Mouse (Mus musculus): ENCODE data around the gene Myt1l. TPM values are rescaled to one million over a fixed set of nuclear protein-coding genes. Genes with fewer than 3 reads are reported as not detected.

Gene Myt1l
- polyA plus RNA-seq, 1 experiment from 2014 or later = 265 TPM

GRCm38 (mm10) chr12:29555718-29556117 is 27.5 kb downstream of the Myt1l start:
- Histone ChIP-seq H3K9ac (replicated peaks; ENCODE audit: low read depth, low read length) (no peak overlapping the region), H3K27ac (ENCODE audit: low read depth, low read length) (peak overlapping the region; percentile 58), H3K9me3 (ENCODE audit: control insufficient read depth, low read length) (no peaks in the 10 kb centered on the region), H3K27me3 (ENCODE audit: control insufficient read depth, insufficient read depth, low read length) (no peaks in the 10 kb centered on the region), H3K36me3 (ENCODE audit: control insufficient read depth, insufficient read depth, low read length) (no peaks in the 10 kb centered on the region), H3K4me1 (ENCODE audit: control insufficient read depth, insufficient read depth, low read length) (peaks cover 10% of the 10 kb centered on the region; the same call in 1 of the 2 replicates), H3K4me3 (ENCODE audit: low read depth, low read length) (no peak overlapping the region), H3K4me2 (ENCODE audit: low read depth, low read length) (no peak overlapping the region)
- no peak for ATAC-seq (ENCODE audit: low read depth)
- 74% methylated on average over 4 of the region's 4 CpGs for WGBS

- H3K9ac ChIP-seq (replicated peaks; ENCODE audit: low read depth, low read length) = no peak overlapping the region
- 0 out of 2 replicates have a peak overlapping the region, but pooled peaks have one; percentile 23 for H3K27ac ChIP-seq (ENCODE audit: low read depth, low read length)
- H3K4me2 ChIP-seq (ENCODE audit: low read depth, low read length) = no peak overlapping the region
- H3K36me3 ChIP-seq (ENCODE audit: control insufficient read depth, insufficient read depth, low read length) = no peaks in the 10 kb centered on the region
- peaks cover 10% of the 10 kb centered on the region; the same call in 1 of the 2 replicates for H3K4me1 ChIP-seq (ENCODE audit: control insufficient read depth, insufficient read depth, low read length)
- no peak overlapping the region for H3K4me3 ChIP-seq (ENCODE audit: low read depth, low read length)
- no peaks in the 10 kb centered on the region for H3K9me3 ChIP-seq (ENCODE audit: control insufficient read depth, low read length)
- WGBS = 44% methylated on average over 3 of the region's 3 CpGs
- H3K27me3 ChIP-seq (ENCODE audit: control insufficient read depth, insufficient read depth, low read length) = no peaks in the 10 kb centered on the region
- no peak for ATAC-seq (ENCODE audit: low read depth)
These were observed 28.2 kb downstream of the Myt1l start for GRCm38 (mm10) chr12:29556408-29556807.

GRCm38 (mm10) chr12:29556901-29557300 is 28.7 kb downstream of the Myt1l start:
- WGBS = 68% methylated on average over 6 of the region's 6 CpGs

GRCm38 (mm10) chr12:29559769-29560168 is 31.6 kb downstream of the Myt1l start:
- Histone ChIP-seq H3K4me2 (ENCODE audit: low read depth, low read length) (no peak overlapping the region), H3K36me3 (ENCODE audit: control insufficient read depth, insufficient read depth, low read length) (no peaks in the 10 kb centered on the region), H3K27me3 (ENCODE audit: control insufficient read depth, insufficient read depth, low read length) (no peaks in the 10 kb centered on the region), H3K9me3 (ENCODE audit: control insufficient read depth, low read length) (no peaks in the 10 kb centered on the region), H3K27ac (ENCODE audit: low read depth, low read length) (no peak overlapping the region), H3K4me3 (ENCODE audit: low read depth, low read length) (no peak overlapping the region), H3K9ac (replicated peaks; ENCODE audit: low read depth, low read length) (no peak overlapping the region), H3K4me1 (ENCODE audit: control insufficient read depth, insufficient read depth, low read length) (peaks cover 10% of the 10 kb centered on the region; the same call in 1 of the 2 replicates)
- 73% methylated on average over 5 of the region's 5 CpGs for WGBS
- ATAC-seq (ENCODE audit: low read depth) = no peak

More at GRCm38 (mm10) chr12:29556901-29557300, 28.7 kb downstream of the Myt1l start:
- Histone ChIP-seq H3K4me3 (ENCODE audit: low read depth, low read length) (no peak overlapping the region), H3K27me3 (ENCODE audit: control insufficient read depth, insufficient read depth, low read length) (no peaks in the 10 kb centered on the region), H3K36me3 (ENCODE audit: control insufficient read depth, insufficient read depth, low read length) (no peaks in the 10 kb centered on the region), H3K4me1 (ENCODE audit: control insufficient read depth, insufficient read depth, low read length) (peaks cover 10% of the 10 kb centered on the region; the same call in 1 of the 2 replicates), H3K4me2 (ENCODE audit: low read depth, low read length) (no peak overlapping the region), H3K27ac (ENCODE audit: low read depth, low read length) (peak overlapping the region; percentile 29; the same call in 1 of the 2 replicates), H3K9ac (replicated peaks; ENCODE audit: low read depth, low read length) (no peak overlapping the region), H3K9me3 (ENCODE audit: control insufficient read depth, low read length) (no peaks in the 10 kb centered on the region)
- no peak for ATAC-seq (ENCODE audit: low read depth)

- Histone ChIP-seq H3K4me3 (ENCODE audit: low read depth, low read length) (no peak overlapping the region), H3K27ac (ENCODE audit: low read depth, low read length) (no peak overlapping the region)
- no peak for ATAC-seq (ENCODE audit: low read depth)
These were observed 33.0 kb downstream of the Myt1l start for GRCm38 (mm10) chr12:29561222-29561621.

GRCm38 (mm10) chr12:29569311-29569710 is 41.1 kb downstream of the Myt1l start:
- Histone ChIP-seq H3K4me3 (ENCODE audit: low read depth, low read length) (no peak overlapping the region), H3K27me3 (ENCODE audit: control insufficient read depth, insufficient read depth, low read length) (no peaks in the 10 kb centered on the region), H3K36me3 (ENCODE audit: control insufficient read depth, insufficient read depth, low read length) (peaks cover 15% of the 10 kb centered on the region), H3K4me1 (ENCODE audit: control insufficient read depth, insufficient read depth, low read length) (no peaks in the 10 kb centered on the region), H3K9ac (replicated peaks; ENCODE audit: low read depth, low read length) (no peak overlapping the region), H3K4me2 (ENCODE audit: low read depth, low read length) (no peak overlapping the region), H3K27ac (ENCODE audit: low read depth, low read length) (no peak overlapping the region), H3K9me3 (ENCODE audit: control insufficient read depth, low read length) (no peaks in the 10 kb centered on the region)
- 74% methylated on average over 7 of the region's 7 CpGs for WGBS
- no peak for ATAC-seq (ENCODE audit: low read depth)

More at GRCm38 (mm10) chr12:29561222-29561621, 33.0 kb downstream of the Myt1l start:
- Histone ChIP-seq H3K9ac (replicated peaks; ENCODE audit: low read depth, low read length) (no peak overlapping the region), H3K36me3 (ENCODE audit: control insufficient read depth, insufficient read depth, low read length) (no peaks in the 10 kb centered on the region), H3K4me1 (ENCODE audit: control insufficient read depth, insufficient read depth, low read length) (peaks cover 2% of the 10 kb centered on the region; the same call in 1 of the 2 replicates), H3K9me3 (ENCODE audit: control insufficient read depth, low read length) (no peaks in the 10 kb centered on the region), H3K4me2 (ENCODE audit: low read depth, low read length) (no peak overlapping the region), H3K27me3 (ENCODE audit: control insufficient read depth, insufficient read depth, low read length) (no peaks in the 10 kb centered on the region)
- 82% methylated on average over 2 of the region's 2 CpGs for WGBS

- peaks cover 15% of the 10 kb centered on the region for H3K36me3 ChIP-seq (ENCODE audit: control insufficient read depth, insufficient read depth, low read length)
- H3K27ac ChIP-seq (ENCODE audit: low read depth, low read length) = no peak overlapping the region
- no peaks in the 10 kb centered on the region for H3K27me3 ChIP-seq (ENCODE audit: control insufficient read depth, insufficient read depth, low read length)
- H3K4me2 ChIP-seq (ENCODE audit: low read depth, low read length) = no peak overlapping the region
- H3K4me1 ChIP-seq (ENCODE audit: control insufficient read depth, insufficient read depth, low read length) = no peaks in the 10 kb centered on the region
- 87% methylated on average over 6 of the region's 6 CpGs for WGBS
- H3K9ac ChIP-seq (replicated peaks; ENCODE audit: low read depth, low read length) = no peak overlapping the region
- H3K4me3 ChIP-seq (ENCODE audit: low read depth, low read length) = no peak overlapping the region
- H3K9me3 ChIP-seq (ENCODE audit: control insufficient read depth, low read length) = no peaks in the 10 kb centered on the region
- ATAC-seq (ENCODE audit: low read depth) = no peak
These were observed 42.2 kb downstream of the Myt1l start for GRCm38 (mm10) chr12:29570351-29570750.

- Histone ChIP-seq H3K4me3 (ENCODE audit: low read depth, low read length) (no peak overlapping the region), H3K27ac (ENCODE audit: low read depth, low read length) (no peak overlapping the region), H3K4me1 (ENCODE audit: control insufficient read depth, insufficient read depth, low read length) (no peaks in the 10 kb centered on the region), H3K9me3 (ENCODE audit: control insufficient read depth, low read length) (no peaks in the 10 kb centered on the region), H3K9ac (replicated peaks; ENCODE audit: low read depth, low read length) (no peak overlapping the region), H3K27me3 (ENCODE audit: control insufficient read depth, insufficient read depth, low read length) (no peaks in the 10 kb centered on the region), H3K36me3 (ENCODE audit: control insufficient read depth, insufficient read depth, low read length) (peaks cover 15% of the 10 kb centered on the region), H3K4me2 (ENCODE audit: low read depth, low read length) (no peak overlapping the region)
- 81% methylated on average over 5 of the region's 5 CpGs for WGBS
- no peak for ATAC-seq (ENCODE audit: low read depth)
These were observed 43.4 kb downstream of the Myt1l start for GRCm38 (mm10) chr12:29571613-29572012.

- peaks cover 10% of the 10 kb centered on the region for H3K36me3 ChIP-seq (ENCODE audit: control insufficient read depth, insufficient read depth, low read length)
- H3K27me3 ChIP-seq (ENCODE audit: control insufficient read depth, insufficient read depth, low read length) = no peaks in the 10 kb centered on the region
These were observed 65.6 kb downstream of the Myt1l start for GRCm38 (mm10) chr12:29593787-29594186.

More at GRCm38 (mm10) chr12:29593787-29594186, 65.6 kb downstream of the Myt1l start:
- WGBS = 92% methylated on average over 1 of the region's 1 CpGs
- H3K9ac ChIP-seq (replicated peaks; ENCODE audit: low read depth, low read length) = no peak overlapping the region
- no peak for ATAC-seq (ENCODE audit: low read depth)
- H3K4me3 ChIP-seq (ENCODE audit: low read depth, low read length) = no peak overlapping the region
- peaks cover 7% of the 10 kb centered on the region for H3K9me3 ChIP-seq (ENCODE audit: control insufficient read depth, low read length)
- no peak overlapping the region for H3K27ac ChIP-seq (ENCODE audit: low read depth, low read length)
- no peaks in the 10 kb centered on the region for H3K4me1 ChIP-seq (ENCODE audit: control insufficient read depth, insufficient read depth, low read length)
- no peak overlapping the region for H3K4me2 ChIP-seq (ENCODE audit: low read depth, low read length)
